Mouse (Mus musculus) right cerebral cortex, postnatal 25 days (tissue): ENCODE results near the gene Cxcl13.

Experiments
- DNase-seq: peaks from one replicate; pipeline ENCODE4 v3.0.0; 2022

The Cxcl13 gene

DNA sequence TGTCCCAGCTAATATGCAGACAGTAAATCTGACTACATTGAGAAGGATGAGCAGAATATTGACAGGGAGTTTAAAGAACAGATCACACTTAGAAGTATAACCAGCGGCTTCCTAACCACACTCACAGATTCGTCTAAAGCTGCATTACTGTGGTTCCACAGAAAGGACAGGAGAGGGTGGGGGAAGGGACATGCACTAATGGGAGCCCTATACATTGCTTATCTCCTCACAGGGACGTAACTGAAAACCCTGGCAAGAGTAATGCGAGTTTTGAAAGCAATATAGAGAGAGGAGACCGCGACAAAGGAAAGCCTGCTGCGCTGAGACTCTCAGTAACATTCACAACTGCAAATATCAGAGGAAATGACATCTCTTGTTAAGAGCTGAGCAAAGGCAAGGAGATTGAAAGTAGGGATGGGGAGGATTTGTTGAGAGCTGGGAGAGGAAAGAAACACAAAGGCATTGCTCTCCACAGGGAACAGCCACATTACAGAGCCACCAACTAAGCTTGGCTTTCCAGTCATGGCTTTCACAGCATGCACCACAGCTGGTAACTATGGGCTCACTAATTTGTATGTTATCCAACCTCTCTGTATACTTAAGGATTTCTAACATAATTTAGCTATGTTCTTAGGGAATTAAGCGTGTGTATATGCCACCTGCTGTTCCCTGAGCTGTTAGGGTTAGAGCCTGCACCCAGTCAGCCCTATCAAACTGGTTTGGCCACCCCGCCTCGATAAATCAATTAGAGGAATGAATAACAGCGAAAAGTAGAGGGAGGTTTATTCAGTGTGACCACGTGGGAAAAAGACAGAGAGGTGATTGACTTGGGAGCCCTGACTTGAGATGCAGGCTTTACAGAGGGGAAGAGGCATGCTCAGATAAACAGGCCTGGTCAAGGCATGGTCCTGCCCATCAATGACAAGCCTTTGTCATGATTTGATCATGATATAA is 34.9 kb downstream of the Cxcl13 start:
- DNase-seq = no peak

DNA sequence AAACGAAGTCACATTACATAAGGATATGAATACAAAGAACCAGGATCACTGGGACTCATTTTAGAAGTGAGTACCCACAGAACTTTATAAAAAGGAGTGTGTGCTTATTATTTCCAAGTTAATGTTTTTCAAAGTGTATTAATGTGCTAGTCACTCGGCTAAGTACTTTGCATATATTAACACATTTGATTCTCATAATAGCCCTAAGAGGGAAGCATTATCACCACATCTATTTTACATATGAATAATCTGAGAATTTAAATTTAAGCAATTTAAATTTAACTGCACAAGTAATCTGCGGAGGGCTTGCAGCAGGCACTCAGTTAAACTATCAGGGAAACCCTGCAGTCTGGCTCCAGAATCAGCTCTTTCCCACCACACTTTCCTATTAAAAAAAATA is 40.5 kb downstream of the Cxcl13 start:
- no peak for DNase-seq

DNA sequence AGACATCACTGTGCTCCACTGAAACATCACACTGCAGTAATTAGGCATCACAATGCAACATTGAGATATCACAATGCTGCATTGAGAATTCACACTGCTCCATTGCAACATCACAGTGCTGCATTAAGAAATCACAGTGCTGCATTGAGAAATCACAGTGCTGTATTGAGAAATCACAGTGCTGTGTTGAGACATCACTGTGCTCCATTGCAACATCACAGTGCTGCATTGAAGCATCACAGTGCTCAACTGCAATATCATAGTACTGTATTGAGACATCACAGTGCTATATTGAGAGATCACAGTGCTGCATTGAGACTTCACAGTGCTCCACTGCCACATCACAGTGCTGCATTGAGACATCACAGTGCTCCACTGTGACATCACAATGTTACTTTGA is 46.6 kb downstream of the Cxcl13 start:
- DNase-seq = no peak

- DNase-seq = no peak
Observed at GRCm38 (mm10) chr5:96008274-96008842, 51.6 kb downstream of the Cxcl13 start.

DNA sequence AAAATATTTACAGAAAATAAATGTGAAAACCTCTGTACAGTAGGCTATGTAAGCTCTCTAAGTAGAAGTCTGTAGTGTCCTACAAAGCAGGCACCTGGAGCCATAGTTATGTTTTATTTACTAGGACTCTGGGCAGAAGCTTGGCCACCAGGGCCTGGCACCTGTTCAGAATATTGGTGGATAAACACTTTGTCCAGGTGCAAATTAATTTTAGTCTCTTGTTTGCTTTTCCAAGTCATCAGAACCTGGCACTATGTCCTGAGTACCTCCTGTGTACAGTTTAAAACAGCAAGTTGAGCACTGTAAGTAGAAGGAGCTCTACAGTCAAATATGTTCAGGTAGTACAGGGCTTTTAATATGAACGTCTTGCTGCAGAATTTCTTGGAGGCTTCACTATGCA is 52.3 kb downstream of the Cxcl13 start:
- no peak for DNase-seq
